Mouse (Mus musculus) urinary bladder, postnatal 10 days (tissue): ENCODE measurements around the gene Mmp2.
A peak's percentile ranks its signal among the peaks of the same experiment; 100 is the strongest.
"Not testable (repeated sequence)": the region's sequence is repeated elsewhere in the genome, so short reads cannot be mapped to it uniquely, and the experiment has no call there.

Experiments
- DNase-seq: peaks from one replicate; pipeline ENCODE4 v3.0.0; 2022; ENCODE audit warnings: low spot score

The Mmp2 gene

DNA sequence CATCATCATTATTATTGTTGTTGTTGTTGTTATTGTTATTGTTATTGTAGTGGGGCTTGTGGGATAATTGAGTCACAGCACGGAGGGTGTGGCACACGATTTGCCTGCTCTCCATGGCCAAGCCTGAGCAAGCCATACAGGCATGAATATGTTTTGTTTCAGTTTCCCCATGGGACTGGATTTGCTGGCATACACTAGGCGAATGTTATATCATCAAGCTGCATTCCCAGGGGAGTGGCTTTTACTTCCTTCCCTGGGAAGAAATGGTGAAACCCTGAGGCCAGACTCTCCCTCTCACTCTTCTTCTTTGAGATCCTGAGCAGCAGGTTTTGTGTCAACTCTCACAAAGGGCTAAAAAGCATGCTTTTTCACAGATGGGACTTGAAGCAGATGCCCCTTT, 11.5 kb downstream of the Mmp2 start:
- DNase-seq = no peak

DNA sequence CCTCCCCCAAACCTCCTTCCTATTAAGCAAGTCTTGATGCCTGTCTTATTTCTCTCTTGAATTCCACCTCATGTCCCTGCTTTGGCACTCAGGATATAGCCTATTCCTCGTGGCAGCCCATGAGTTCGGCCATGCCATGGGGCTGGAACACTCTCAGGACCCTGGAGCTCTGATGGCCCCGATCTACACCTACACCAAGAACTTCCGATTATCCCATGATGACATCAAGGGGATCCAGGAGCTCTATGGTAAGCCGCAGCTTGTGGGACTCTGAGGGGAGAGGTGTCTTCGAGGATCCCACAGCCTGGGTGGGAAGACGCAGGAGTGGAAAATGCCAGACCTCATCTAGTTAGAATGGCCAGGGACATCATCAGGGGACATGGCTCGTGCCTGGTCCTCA, 12.1 kb downstream of the Mmp2 start:
- no peak for DNase-seq

DNA sequence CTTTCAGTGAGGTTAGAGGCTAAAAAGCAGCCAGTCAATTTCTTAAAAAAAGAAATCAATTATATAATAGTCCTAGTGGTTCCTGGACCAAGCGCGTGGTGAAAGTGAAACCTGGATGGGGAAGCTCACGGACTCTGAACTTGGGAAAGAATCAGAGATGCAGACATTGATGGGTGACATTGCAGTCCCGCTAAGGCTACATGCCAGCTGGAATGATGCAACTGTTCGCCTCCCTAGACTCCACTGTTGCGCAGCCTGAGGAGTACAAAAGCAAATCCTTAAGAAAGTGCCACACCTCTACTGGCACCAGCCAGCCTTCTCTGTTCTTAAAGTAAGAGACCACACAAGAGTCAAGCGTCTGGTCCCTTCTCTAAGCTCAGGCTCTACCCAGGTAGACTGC, 12.8 kb downstream of the Mmp2 start:
- DNase-seq = no peak

DNA sequence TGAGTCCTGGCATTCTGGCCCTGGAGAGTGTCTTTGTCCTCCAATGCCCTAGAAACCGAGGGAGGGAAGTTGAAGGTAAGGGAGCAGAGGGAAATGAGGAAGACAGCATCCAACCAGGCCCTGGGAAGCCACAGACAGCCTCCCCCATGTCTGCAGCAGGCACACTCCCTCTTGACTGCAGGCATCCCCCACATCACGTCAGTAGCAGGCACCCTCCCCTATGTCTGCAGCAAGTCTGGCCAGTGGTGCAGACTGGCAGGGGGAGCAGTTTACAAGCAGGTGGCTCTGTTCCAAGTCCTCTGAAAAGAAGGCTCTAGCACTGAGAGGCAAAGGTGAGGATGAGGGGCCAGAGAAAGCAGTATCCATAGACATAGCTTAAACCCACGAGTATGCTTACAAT, 19.6 kb downstream of the Mmp2 start:
- no peak for DNase-seq

DNA sequence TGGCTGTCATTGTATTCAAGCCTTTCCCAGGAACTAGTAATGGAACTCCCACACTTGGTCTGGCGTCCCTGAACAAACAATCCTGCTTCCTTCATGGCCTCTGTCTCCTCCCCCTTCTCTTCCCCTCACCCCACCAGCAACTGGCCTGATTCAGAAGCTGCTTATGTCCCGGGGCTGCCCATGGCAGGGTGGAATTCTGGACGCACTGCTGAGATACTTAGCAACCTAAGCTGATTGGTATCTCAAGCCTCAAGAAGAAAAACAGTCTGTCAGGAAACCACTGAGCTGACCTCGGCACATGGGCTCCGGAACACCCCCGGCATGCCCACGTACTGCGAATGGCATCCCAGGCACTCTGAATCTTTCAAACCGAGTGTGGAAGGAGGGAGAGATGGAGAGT, 20.2 kb downstream of the Mmp2 start:
- DNase-seq = no peak

DNA sequence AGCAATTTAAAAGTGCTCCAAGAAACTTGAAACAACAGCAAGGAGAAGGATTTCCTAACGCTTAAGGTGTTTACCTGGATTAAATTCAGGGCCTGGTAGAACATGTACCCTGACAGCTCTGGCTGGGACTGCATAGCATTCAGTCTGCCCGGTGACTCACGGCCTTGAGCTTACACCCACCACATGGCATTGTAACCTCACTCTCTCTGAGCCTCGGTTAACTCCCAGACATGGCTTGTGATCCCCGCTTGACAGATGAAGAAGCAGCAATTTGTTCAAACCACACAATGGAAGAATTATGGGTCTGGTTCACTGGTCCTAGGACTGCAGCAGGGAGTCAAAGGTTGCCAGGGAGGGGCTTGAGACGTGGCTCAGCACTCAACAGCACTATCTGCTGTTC, 22.2 kb downstream of the Mmp2 start:
- DNase-seq = no peak

DNA sequence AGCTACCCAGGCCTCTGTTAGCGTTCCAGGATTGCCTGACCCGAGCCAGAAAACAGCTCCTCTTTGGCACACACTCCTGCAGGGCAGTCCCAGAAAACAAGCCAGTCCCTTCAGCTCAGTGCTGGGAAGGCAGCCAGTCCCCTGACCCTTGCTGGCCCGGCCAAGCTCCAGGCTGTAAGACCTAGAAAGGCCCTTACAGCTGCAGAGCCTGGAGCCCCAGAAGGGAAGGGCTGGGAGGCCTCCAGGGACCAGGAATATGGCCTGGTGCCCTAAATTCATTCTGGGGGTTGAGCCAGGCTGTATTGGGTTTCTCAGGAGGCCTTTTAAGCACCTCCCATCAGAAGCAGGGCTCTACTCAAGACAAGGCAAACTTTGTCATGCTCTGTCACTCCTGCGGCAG, 23.1 kb downstream of the Mmp2 start:
- peak; percentile 40 for DNase-seq

DNA sequence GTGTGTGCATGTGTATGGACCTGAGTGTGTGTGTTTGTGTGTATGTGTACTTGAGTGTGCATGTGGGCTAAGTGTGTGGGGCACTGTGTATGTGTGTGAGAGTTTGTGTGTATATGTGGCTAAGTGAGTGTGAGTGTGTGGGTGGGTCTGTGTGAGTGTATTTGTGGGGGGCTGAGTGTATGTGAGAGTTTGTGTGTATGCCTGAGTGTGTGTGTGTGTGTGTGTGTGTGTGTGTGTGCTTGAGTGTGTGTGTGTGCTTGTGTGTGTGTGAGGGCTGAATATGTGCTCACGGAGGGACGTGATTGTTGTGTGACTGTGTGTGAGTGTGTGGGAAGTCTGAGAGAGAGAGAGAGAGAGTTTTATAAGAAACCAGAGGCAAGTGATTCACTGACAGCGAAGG, 24.3 kb downstream of the Mmp2 start:
- DNase-seq = no peak

DNA sequence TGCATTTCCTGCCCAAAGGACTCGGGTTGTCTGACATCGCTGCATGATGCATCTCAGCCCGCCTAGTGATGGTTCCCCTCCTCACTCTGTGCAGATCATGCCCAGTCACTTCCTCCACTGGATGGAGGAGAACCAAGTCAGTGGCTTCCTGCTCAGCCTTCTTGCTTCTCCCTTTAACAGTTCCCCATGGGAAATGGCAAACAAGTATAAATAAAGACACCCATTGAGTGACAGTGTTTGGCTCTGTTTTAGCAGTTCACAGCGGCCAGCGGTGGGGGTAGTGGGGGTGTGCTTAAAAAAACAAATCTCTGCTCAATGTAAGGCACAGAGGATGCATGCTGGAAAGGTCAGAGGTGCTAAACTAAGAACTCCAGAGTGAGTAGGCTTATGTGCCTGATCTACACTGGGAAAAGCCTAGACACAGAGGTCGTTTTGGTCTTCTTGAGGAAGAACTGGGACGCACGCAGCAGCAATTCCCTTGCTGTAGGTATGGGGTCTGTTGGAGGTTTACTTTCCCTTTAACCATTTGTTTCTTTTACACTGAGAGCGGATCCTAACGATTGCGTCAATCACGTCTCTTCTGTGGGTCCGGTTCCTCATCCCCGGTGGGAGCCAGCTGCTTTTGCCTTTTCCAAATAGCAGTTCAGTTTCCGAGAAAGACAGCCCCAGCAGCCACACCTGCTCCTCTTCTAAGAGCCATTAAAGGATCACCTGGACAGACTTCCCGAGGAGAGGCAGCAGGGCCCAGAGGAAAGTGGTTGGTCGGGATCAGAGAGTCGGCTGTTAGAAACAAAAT, 26.3 kb downstream of the Mmp2 start:
- no peak for DNase-seq

DNA sequence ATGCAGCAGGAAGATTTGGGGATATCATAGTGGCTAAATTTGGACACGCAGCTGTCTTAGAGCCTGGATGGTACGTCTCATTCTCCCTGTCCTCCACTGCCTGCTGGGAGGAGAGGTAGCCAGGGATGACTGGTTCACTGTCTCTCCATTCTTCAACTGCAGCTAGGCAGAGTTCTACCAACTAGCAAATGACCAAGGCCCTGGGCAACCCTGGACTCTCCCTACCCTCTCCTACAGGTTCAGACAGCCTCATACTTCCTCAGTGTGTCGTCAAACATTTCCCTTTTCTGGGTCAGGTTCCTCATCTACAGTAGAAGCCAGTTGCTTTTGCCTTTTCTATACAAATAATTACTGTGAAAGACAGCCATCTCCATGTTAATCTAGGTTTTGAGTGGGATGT, 27.6 kb downstream of the Mmp2 start:
- no peak for DNase-seq

DNA sequence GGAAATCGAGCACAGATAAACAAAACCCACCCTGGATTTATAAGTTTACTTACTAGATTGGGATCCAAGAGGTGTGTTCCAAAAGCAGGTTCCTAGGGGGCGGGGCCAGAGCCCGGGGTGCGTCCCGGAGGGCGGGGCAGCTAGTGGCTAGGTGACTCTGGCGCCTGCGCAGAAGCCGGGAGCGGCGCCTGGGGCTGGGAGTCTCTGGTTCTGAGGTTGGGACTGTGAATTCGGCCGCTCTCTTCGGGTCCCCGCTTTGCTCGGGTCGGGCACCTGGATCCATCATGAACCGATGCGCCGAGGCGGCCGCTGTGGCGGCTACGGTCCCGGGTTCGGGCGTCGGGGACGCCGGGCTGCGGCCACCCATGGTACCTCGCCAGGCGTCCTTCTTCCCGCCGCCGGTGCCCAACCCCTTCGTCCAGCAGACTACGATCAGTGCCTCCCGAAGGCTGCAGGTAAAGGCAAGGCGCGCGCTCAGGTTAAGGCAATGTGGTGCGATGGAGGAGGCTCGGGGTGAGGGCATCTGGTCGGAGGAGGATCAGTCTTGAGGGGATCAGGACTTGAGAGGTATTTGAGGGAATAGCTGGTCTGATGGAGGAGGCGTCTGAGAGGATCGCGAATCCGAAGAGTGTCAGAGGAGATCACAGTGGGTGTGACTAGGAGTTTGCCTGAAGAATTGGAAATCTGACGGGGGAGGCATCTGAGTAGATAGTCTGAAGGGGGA, 28.2 kb downstream of the Mmp2 start, which contains the start of gene Lpcat2:
Gene Lpcat2, plus strand, starts transcription at position 169 of the 724 bp plus-strand sequence.
- peak; percentile 47 for DNase-seq

DNA sequence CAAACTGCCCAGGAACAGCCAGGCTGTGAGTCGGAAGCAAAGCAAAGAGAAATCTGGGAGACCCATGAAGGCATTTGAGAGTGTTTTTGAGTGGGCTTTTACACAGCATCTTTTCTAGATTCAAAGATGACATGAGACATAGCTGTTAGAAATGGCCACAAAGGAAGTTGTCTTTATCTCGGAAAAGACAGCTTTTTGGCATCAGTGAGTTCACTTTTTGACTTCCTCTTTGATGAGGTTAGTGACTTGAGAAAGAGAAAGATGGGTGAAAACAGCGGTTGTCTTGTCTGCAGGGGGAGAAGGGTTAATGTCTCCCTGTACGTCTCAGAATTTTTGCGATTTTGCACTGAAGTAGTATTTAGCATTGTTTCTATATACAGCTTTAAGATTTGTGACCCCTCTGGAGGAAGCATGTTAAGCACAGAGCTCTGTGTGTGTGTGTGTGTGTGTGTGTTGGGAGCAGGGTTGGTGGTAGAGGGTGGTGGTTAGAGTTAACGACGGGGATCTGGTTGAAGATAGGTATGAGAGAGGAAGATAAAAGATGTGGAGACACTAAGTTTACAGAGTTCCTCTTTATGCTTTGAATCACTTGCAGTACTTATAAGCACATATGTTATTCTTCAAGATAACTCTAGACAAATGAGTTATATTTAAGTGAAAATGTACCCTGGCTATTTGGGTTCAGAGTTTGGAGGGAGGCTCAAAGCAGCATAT, 29.3 kb downstream of the Mmp2 start:
- DNase-seq = no peak

DNA sequence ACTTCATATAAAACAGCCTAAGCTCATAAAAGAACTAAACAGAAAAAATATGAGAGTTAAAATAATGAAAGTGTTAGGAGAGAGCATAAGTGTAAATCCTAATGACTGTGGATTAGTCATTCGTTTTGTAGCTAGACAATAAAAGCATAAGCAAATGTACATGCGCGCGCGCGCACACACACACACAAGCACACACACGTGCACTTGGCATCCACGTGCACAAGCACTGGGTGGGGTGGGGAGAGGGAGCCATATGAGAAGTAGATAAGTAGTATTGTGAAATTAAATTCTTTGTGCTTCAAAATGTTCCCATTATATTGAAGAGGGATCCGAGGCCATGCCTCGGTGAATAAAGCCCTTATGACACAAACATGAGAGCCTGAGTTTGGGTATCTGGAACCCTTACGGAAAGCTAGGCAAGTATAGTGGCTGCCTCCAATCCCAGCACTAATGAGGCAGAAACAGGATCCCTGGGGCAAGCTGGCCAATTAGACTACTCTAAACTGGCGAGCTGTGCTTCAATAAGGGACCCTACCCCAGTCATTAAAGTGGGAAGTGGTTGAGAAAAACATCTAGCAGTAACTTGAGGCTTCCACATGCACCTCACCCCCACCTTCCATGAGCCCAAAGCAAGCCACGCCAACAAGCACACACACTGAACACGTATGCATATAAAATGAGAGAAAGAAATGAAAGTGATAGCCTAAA, 31.5 kb downstream of the Mmp2 start:
- no peak for DNase-seq

DNA sequence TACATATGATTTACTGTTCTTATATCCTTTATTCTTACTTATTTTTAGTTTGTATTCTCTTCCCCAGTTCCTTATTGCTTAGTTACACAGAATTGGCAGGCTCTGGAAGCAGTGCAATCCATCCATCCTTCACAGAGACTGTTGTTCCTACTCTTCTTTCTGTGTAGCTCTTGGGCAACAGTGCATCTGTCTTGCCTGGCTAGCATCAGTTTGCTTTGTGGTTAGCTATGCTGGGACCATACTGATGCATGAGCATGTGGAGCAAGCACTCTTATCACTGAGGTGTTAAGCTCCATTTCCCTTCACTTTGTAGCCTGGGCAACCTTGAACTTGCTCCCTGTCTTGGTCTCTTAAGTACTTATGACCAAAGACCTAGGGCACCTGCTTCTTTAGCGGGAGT, 34.9 kb downstream of the Mmp2 start:
- no peak for DNase-seq

DNA sequence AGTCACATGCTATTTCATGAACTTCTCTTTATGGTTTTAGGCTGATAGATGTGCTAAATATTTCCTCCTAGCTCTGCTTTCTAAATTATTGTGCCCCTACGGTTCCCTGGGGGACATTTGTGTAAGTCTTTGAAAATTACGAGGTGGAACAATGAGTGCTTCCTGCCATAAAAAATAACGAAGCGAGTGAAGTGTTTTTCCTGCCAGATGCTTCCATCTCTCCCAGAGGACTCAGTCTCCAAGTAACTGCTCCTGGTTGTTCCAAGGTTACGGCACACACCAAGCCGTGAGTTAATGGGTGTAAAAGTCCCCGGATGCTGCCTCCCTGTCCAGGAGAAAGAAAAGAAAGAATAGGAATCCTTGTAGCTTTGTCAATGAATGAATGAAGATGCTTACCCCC, 43.2 kb downstream of the Mmp2 start:
- no peak for DNase-seq

DNA sequence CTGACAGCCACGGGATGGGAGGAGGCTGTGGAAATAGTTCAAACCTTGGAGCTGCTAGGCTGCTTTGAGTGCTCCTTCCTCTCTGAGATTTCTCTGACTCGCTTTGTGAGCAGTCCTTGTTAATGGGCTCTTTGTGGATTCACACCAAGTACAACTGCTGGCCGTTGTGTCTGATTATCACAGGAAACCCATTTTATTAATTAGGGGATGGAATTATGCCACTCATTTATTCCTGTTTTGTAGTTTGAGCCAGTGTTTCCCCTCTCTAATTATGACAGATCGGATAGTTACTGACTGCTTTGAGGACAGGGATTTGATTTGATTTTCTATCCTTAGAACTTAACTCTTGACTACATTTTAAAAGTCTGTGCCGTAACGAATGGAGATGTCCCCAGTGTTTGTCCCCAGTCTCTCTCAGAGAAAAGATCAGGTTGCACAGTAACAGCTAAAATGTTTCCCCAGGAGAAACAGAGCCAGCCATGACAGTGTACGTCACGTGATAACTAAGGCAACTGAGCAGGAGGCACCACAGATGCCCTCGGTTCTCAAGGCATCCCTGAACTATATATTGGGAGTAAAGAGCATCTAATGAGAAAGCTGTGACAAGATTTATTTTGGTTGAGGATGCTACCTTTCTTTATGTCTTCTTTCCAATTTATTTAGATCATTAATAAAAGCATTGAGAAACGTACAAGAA, 45.1 kb downstream of the Mmp2 start:
- DNase-seq = no peak

DNA sequence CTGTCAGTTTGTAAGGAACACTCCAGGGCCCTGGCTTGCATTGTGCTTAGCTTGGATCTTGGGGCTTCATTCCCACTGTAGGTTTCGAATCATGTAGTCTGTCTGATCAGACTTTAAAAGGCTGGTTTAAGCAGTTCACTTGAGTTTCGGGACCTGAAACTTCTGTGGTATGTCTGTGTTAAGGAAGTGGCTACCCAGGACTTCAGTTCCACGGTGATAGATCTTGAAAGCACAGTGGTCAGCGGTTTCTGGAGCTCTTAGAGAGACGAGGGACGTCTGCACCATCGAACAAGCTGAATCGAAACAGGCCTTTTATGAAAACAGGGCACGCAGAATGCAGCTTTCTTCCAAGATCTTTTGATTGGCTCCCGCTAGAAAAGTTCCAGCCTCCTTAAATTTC, 48.7 kb downstream of the Mmp2 start:
- DNase-seq = no peak

DNA sequence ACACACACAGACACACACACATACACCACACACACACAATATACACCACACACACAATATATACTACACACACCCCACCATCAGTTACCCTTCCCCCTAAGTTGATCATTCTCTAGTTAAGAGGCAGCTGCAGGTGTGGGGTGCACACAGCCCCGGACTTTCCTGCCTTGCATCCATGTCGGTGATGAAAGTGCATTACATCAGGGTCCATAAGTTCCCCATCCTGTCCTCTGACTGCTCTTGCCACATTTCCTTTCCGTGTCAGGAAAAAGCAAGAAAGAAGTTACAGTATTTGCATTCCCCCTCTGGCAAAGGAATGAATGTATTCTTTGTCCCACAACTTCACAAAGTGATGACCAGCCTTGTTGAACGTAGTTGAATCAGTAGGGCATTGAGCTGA, 54.2 kb downstream of the Mmp2 start:
- DNase-seq = no peak

DNA sequence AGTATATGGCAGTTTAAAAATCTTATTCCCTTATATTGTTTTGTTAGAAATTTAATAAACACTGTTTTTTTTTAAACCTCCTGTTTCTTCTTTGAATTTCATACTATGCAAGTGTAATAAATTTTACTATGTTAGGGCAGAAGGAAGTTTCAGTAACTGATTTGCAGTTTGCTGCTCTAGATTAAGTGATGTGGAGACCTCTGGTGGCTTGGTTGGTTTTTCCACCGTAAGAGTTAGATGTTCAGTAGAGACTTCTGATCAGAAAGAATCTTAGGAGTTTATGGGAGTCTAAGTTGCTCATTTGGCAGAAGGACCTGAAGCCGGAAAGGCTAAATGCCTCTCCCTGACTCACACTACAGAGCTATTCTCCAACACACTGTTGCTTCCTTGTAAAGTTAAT, 56.7 kb downstream of the Mmp2 start:
- DNase-seq = no peak

DNA sequence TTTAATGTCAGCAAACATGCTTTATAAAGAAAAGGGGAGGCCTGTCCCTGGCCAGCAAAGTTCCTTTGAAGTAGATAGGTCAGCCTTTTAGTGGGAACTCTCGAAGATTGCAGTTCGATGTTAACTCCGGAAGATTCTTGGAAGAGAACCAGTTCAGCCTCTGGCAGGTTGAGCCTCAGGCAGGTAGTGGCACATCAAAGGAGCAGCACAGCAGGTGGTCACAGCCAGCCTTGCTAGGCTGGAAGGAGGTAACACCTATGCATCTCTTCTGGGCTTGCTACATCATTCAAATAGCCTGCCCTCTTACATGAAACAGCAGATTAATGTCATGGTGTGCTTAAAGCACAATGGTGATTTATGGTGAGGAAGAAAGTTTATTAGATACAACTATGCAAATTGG, 65.1 kb downstream of the Mmp2 start:
- not testable (repeated sequence) for DNase-seq

DNA sequence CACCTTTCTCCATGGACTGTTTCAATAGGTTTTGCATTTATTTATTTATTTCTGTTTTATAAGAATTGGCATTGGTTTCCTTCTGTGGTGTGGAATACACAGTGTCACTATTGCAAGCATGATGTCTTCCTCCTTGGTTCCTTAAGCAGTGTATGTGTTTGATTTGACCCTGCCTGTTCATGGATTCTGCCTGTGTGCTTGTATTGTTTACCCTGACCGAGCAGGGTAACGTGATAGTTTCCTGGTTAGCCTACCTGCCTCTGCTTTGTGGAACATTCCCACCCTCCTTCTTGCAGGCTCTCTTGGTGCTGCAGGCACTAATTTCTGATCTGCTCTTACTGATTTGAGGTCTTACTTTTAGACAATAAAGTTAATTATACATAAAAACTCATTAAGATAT, 66.8 kb downstream of the Mmp2 start:
- no peak for DNase-seq

DNA sequence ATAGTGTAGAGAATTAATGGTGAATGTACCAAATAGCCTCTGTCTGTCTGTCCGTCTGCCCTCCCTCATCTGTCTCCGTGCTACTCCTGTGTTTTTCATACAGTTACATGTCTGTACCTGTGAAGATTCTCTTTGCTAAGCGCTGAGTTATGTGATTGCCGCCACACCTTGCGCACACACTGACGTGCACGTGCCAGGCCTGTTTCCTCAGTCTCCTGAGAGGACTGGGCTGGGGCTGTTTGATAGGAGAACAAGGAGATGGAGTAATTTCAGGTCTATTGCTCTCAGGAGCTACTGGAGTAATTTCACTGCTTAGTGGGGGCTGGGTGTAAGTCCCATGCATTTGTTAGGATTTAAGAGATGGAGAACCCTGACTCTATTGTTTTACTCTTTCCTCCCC, 68.0 kb downstream of the Mmp2 start:
- no peak for DNase-seq
